Mouse (Mus musculus) erythroblast, adult 5-6 weeks (primary cell): ENCODE data around the gene Lix1l. TPM values are rescaled to one million over a fixed set of nuclear protein-coding genes. Genes with fewer than 3 reads are reported as not detected.

Source experiments
- ATAC-seq: replicated peaks from 2 replicates; pipeline ENCODE4 v1.8.0; 2016; ENCODE audit warnings: moderate number of reproducible peaks, mild to moderate bottlenecking, moderate TSS enrichment, inconsistent platforms; ENCODE audit not compliant: poor library complexity, low FRiP score, severe bottlenecking
- total RNA-seq, 2 experiments: library from RNA; stranded (forward) in 1 of 2; stranded (reverse) in 1 of 2; fragments of 150-400 nt in 1 of 2; fragments of 200-764, 138-1000 nt in 1 of 2; gene quantifications; 2 replicates each; pipeline versions ENCODE4 v1.2.3 to v1.2.4; 2015 to 2017; ENCODE audit warnings: low replicate concordance in 2 of 2

Gene Lix1l
- total RNA-seq, 2 experiments from 2014 or later, result not detected

DNA sequence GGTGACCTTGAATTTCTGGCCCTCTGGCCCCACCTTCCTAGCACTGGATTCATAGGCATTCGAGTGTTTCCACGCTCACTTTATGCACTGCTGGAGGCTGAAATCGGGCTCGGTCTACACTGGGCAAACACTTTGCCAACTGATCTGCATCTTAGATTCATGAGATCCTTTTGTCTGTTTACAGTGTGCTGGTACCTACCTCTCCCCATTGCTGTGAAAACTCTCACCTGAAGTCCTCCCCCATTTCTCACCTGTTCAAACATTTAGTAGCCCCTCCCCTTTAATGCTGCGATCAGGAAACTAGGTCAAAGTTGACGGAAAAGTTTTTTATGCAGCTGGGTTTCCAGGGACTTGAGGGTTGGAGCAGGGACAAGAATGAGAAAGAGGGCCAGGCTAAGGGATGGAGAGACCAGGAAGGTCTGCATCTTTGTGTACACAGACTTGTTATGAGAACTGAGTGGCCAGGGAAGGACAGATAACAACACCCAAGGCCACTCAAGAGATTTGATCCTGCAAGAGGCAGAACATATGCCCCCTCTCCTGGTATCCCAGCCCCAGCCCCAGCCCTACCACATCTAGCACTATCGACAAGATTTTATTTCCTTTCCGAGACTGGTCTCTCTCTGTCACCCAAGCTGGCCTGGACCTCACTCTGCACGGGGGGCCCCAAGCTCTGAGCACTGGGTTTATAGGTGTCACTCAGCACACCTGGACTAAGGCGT, 36.9 kb upstream of the Lix1l start:
- no peak for ATAC-seq

DNA sequence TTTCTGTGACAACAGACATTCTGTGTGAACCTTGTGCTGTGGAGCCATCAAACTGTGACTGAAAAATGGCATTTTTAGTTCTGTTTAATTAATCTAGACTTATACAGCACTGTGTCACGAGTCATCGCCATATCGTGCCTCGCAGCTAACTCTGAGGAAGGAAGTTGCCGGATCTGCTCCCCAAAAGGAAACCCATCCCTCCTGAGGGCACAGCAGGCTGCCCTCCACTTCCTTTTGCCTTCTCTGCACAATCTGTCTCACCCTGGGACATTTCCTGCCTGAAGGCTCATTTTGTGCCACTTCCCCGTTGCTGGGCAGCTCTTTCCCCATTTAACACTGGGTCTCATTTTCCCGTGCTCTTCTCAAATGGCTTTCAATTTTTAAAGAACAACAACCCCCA, 36.3 kb upstream of the Lix1l start:
- ATAC-seq, result no peak

DNA sequence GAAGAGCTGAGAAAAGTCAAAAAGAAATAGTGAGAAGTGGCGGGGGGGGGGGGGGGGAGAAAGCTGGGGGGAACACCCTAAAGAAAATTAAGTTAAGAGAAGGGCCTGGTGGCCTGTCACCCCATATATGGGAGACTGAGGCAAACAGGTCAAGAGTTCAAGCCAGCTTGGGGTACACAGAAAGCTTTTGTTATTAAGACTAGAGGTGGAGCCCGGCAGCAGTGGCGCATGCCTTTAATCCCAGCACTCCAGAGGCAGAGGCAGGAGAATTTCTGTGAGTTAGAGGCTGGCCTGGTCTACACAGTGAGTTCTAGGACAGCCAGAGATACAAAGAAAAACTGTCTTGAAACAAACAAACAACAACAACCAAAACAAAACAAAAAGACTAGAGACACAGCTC, 35.8 kb upstream of the Lix1l start:
- ATAC-seq, result no peak

DNA sequence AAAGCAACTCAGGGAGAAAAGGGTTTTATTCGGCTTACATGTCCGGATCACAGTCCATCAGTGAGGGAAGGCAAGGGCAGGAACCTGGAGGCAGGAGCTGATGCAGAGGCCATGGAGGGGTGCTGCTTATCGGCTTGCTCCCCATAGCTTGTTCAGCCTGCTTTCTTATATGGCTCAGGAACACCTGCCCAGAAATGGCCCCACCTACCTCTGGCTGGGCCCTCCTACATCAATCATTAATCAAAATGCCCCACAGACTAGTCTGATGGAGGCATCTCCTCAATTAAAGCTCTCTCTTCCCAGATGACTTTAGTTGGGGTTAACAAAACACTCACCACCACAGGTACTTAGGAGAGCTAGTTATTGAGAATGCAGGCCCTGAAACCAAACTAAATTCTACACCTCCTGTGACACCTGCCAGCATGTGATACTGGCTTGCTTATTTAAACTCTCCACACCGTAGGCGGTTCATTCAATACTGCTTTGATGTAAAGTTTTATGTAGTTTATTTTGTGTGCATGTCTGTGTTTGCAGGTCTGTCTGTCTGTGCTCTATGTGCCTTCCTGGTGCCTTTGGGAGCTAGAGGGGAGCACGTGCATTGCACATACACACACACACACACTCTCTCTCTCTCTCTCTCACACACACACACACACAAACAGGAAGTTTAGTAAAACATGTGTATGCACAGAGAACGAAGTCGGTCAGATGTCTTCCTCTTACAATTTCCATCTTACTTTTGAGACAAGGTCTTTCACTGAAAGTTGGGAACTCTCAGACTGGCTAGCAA, 34.1 kb upstream of the Lix1l start:
- no peak for ATAC-seq

DNA sequence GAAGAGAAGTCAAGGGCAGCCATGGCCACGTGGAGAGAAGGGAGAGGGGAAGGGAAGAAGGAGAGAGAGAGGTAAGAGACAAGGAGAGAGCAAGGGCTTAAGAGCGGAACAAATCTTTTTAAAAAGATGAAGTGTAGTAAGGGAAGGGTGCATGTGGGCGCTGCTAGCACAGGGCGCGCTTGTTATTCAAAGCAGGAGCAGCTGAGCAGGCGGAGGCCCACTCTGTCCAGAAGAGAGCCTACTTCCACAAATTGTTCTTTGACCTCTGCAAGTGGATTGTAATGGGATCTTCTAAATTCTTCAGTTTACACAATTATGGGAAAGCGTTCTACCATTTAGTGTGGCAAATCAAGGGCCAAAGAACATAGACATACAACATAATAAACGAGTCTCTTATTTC, 32.3 kb upstream of the Lix1l start:
- no peak for ATAC-seq

DNA sequence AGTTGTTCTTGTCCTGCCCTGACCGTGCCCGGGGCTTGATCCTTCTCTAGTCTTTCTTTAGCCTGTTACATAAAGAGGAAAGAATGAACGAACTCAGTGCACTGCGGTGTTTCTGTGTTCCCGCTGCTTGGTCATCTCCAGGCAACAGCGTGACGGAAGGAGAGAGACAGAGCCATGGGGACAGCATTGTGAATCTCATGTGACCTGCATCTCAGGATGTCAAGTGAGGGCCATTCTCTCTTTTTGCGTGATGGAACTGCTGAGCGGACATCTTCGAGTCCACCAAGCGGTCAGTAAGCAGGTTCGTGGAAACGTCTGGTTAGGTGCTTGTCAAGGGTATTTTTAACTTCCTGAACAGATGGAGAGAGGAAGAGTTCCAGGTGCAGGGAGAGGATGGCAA, 31.4 kb upstream of the Lix1l start:
- ATAC-seq, result no peak

DNA sequence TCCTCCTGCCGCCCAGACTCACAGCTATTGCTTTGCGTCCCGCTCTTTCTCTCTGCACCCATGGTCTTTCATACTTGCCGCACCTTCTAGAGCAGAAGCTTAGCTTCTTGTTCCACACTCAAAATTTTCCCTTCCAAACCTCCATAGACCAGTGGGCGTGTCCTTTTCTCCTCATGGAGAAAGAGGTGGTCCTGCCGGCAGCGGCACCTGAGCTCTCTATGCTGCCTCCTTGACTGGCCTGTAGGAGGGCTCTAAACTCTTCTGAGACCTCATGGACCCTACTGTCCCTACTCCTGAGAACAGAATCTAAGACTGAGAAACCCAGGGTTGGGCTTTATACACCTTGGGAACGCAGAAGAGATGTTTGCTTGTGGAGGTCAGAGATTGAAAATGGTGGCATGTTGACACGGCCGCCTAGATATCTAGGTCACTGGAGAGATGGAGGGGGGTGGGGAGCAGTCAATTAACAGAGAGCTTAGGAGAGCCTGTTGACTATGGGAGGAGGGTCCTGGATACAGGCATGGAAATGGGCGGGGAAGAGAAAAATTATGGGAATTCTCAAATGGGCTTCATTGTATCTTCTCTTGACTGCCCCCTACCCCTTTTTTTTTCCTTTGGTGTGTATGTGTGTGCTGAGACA, 30.9 kb upstream of the Lix1l start:
- ATAC-seq, result no peak

DNA sequence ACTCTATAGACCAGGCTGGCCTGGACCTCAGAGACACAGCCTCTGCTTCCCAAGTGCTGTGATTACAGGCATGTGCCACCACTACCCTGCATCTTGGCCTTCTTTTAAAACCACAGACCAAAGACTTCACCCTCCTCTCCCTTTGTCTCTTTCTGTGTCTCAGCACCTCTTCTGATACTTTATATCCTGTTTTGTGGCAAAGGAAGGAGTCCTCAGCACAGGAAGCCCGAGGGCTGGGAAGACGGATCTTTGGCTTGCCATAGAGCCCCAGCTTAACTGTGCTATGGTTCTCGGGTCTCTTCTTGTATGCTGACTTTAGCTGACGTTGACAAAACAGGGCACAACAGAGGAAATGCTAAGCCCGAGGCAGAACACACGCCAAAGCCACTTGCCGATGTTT, 30.3 kb upstream of the Lix1l start:
- ATAC-seq, result no peak

DNA sequence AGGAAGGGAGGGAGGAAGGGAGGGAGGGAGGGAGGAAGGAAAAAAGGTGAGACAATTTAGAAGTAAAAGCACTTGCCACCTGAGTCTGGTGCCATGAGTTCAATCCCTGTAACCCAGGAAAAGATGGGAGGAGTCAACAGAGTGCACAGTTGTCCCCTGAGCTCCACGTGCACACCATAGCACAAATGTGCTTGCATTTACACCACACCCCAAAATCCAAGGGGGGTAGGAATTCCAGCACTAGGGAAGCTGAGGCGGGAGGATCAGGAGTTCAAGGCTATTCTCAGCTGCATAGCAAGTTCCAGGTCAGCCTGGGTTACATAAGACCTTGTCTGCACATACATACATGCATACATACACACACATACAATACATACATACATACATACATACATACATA, 29.6 kb upstream of the Lix1l start:
- no peak for ATAC-seq

DNA sequence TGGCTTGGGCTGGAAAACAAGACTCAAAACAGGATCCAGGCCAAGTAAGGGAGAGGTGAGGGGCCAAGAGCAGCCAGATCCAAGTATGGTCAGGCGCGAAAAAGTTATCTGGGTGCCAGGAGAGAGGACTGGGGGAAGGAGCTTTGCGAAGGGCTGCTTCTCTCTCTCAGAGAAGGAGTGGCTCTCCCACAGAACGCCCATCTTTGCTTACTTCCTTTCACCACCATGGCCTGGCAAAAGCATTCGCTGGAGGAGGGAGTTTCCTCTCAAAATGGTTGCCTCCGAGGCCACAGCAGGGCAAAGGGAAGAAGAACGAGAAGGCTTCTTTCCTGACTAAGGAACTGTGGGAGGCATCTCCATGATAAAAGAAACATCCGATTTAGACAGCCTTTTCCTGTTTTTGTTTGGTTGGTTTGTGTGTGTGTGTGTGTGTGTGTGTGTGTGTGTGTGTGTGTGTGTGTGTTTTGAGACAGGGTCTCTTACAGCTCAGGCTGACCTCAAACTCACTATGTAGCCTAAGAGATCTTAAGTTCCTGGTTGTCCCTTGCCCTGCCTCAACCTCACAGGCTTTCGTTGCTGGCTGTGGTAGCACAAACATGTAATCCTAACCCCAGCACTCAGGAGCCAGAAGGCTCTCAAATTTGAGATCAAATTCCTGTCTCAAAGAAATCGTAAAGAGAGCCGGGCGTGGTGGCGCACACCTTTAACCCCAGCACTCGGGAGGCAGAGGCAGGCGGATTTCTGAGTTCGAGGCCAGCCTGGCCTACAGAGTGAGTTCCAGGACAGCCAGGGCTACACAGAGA, 28.9 kb upstream of the Lix1l start:
- ATAC-seq, result no peak

DNA sequence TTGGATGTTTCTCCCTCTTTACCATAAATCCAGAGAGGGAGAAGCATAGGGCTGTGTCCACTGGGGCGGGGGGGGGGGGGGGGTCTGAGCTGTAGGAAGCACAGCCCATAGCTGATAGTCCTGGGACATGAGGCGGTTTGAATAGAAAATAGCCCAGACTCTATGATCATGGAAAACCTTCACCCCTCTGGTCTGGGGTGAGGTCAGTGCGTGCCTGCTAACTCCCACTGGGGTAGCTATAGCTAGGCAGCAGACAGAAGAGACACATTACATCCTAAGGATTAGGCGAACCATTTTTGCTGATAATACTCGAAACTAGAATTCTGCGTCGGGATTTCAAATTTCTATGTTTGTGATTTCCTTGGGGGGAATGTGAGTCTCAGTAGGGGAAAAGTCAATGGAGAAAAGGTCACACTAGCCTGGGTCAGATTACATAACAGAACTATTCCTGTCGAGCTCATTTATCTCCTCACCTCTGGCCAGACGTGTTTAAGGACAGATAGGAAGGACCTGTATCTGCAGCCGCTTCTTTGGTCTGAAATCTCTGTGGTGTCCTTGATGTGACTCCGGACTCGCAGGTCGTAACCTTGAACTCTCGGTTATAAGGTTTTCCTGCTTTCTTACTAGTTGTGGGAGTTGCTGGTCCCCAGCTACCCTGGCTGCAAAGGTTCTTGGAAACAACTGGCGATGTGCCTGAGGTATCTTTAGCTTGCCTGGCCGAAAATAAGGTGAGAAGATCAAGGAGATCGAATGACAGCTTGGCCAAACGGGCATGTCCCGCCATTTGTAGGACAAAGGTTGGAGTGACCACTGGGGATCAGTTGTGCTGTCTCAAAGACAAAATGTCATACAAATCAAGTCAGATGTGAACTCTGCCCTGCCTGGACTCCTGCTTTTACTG, 27.1 kb upstream of the Lix1l start:
- no peak for ATAC-seq

DNA sequence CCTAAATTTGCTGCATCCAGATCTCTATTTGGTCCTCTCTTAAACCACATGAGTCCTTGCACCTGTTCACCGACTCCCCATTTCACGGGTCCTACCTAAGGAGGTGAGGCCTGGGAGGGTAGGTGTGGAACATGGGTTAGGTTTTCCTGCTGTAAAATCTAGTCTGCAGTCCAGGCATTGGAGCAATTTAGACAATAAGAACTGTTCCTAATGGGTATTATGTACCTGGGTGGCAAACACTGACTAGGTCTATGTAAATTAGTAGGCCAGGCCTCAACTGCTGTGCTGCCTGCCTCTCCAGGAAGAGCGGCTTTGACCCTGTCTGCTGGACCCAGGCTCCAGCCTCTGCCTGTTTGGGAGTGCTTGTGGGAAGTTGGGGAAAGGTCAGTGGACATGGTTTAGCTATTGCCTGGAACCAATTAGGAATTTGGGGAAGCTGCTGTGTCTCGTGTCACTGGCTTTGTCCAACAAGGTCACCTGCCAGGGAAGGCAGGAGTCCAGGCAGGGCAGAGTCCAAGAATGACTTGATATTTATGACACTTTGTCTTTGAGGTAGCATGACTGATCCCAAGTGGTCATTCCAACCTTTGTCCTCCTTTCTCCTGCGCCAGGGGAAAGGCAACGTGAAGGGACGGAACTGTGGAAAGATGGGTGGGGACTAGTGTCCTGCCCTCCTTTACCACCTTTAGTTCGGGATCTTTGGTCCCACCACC, 25.5 kb upstream of the Lix1l start:
- ATAC-seq, result no peak

DNA sequence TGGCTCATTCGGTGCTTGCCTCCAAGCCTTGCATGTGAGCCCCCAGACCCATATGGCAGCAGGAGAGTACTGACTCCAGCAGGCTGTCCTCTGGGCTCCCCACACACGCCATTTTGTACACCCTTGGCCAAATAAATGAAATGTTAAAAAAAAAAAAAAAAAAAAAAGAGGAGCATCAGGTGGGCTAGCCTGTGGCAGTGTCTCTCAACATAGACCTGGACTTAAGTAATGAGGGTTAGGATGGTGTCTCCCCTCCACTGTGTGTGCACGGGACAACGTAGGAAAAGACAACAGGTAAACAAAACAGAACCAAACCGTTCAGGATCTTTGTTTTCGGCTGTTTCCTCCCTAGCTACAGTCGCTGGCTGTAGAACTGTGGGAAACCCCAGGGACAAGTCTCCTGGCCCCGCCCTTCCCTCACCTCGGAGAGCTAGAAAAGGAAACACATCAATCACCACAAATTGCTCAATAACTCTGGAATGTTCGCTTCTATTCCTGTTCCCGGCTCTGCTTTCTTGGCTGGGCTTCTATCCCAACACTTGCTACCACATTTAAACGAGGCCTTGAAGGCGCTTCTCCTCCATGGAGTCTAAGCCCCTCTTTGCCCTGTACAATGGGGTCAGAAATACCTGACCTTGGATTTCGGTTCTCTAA, 24.8 kb upstream of the Lix1l start:
- ATAC-seq, result 0 out of 2 replicates have a peak, but pooled peaks have one; percentile 17

DNA sequence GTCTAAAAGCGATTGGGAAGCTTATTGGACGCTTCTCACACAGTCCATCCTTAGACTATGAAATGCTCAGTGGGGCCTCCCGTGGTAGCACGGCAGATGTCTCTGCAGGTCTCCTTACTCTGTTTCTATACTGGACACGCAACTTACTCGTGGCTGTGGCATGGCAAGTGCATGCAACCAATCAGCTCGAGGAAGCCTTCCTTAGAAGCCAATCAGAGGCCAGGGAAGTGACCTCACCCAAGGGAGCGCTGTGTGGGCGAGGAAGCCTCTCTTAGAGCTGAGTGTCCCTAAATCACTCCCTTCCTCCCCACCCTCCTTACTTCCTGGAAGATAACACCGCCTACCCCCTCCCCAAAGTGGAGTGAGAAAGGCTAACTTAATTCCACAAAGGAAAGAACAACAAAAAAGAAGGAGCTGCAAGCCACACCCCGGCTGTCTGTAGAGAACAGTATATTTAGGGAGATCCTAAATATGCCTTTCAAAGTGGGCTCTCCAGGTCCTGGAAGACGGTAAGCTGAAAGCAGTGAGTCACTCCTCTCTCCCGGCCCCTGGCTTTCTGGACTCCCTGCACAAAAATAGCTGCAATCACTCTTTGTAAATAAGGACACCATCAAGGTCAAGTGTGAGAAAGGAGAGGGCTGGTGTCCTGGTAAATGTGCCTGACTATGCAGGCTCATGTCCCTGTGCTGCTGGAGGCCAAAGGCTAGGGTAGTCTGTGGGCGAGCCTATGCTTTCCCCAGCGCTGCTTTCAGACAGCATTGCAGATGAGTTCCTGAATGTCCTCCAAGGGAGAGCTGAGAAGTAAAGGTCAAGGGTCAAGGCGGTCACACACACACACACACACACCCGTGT, 24.0 kb upstream of the Lix1l start, which contains the start of gene Gm16253:
Gm16253 (plus strand) TSS at position 295 of the 852 bp plus-strand sequence.
- peak; percentile 90 for ATAC-seq

DNA sequence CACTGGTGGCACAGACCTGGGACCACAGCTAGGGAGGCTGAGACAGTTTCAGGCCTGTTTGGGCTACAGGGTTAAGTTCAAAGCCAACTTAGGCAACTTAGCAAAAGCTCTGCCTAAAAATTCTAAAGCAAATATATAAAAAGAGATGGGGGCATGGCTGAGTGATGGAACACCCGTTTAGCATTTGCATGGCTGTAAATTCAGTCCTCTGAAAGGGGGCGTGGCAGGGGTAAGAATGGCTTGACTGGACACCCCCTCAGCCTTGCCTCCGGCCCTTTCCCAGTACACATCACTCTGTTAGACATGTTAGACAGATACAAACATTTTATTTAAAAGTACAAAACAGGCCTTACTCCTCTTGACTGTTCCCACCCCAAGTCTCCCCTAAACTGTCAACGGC, 23.4 kb upstream of the Lix1l start:
- no peak for ATAC-seq

DNA sequence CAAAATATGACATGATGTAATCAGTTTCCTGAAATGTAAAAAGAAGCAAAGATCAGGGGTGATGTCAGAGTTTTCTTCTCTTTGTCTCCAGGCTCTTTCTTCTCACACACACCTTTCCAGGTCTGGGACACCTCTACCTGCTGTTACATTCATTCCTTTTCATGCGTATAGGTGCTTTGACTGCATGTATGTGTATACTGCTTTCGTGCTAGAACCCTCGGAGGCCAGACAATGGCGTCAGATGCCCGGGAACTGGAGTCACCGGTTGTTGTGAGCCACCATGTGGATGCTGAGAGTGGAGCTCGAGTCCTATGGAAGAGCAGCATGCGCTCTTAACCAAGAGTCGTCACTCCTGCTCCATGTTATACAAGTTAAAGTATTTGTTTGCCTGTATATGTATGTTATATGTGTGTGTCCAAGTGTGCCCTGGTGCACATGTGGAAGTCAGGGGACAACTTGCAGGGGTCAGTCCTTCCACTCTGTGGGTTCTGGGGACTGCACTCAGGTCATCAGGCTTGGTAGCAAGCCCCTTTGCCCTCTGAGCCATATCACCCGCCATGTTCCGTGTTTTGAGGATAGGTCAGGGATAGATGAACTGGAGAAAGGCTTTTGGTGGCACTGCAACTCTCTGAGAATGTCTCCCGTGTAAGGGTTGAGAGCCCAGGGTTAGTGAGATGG, 22.2 kb upstream of the Lix1l start:
- no peak for ATAC-seq
